Mouse (Mus musculus) embryonic fibroblast, embryonic 13.5 days (primary cell): ENCODE measurements around the gene Notch3.

Experiments used
- CTCF ChIP-seq: IDR thresholded peaks from 2 replicates; pipeline ENCODE4 v1.5.1; 2011; ENCODE audit warnings: mild to moderate bottlenecking, control low read depth, low read length, moderate library complexity, borderline replicate concordance; ENCODE audit not compliant: insufficient read depth
- POLR2A ChIP-seq: IDR thresholded peaks from 2 replicates; pipeline ENCODE4 v1.6.1; 2011; ENCODE audit warnings: low read depth, mild to moderate bottlenecking, control low read depth, low read length, moderate library complexity

- no peak for TF ChIP-seq CTCF
- no peak for TF ChIP-seq POLR2A
These were observed 92.0 kb downstream of the Notch3 start for GRCm38 (mm10) chr17:32074658-32075057.
